Mouse (Mus musculus): ENCODE measurements around the gene Bag6. TPM values are rescaled to one million over a fixed set of nuclear protein-coding genes. Genes with fewer than 3 reads are reported as not detected.

Gene Bag6
- polyA plus RNA-seq, 1 experiment from 2014 or later: 37.5 TPM

- Histone ChIP-seq H3K27me3 (ENCODE audit: control insufficient read depth, insufficient read depth, low read length) (no peaks in the 10 kb centered on the region), H3K9me3 (replicated peaks; ENCODE audit: control insufficient read depth, low read length) (no peaks in the 10 kb centered on the region), H3K9ac (ENCODE audit: low read length) (no peak overlapping the region), H3K36me3 (ENCODE audit: control insufficient read depth, insufficient read depth) (no peaks in the 10 kb centered on the region), H3K27ac (ENCODE audit: low read length) (no peak overlapping the region), H3K4me1 (ENCODE audit: control insufficient read depth, insufficient read depth, low read length) (no peaks in the 10 kb centered on the region), H3K4me3 (ENCODE audit: low read length) (no peak overlapping the region), H3K4me2 (ENCODE audit: low read depth, low read length) (no peak overlapping the region)
- ATAC-seq (replicated peaks; ENCODE audit: extremely low read depth, insufficient read depth, low FRiP score): no peak
- 77% methylated on average over 5 of the region's 5 CpGs for WGBS
Measured at GRCm38 (mm10) chr17:35180093-35180492, 45.1 kb downstream of the Bag6 start.

GRCm38 (mm10) chr17:35185639-35186611 is 50.9 kb downstream of the Bag6 start:
- no peaks in the 10 kb centered on the region for H3K4me1 ChIP-seq (ENCODE audit: control insufficient read depth, insufficient read depth, low read length)
- H3K27ac ChIP-seq (ENCODE audit: low read length): peak overlapping the region; percentile 11
- peak overlapping the region; percentile 65 for H3K4me2 ChIP-seq (ENCODE audit: low read depth, low read length)
- H3K36me3 ChIP-seq (ENCODE audit: control insufficient read depth, insufficient read depth): no peaks in the 10 kb centered on the region
- no peaks in the 10 kb centered on the region for H3K27me3 ChIP-seq (ENCODE audit: control insufficient read depth, insufficient read depth, low read length)
- peak; percentile 49; the same call in 1 of the 2 replicates for ATAC-seq (replicated peaks; ENCODE audit: extremely low read depth, insufficient read depth, low FRiP score)
- 2% methylated on average over 18 of the region's 18 CpGs for WGBS
- peak overlapping the region; percentile 57 for H3K4me3 ChIP-seq (ENCODE audit: low read length)
- no peaks in the 10 kb centered on the region for H3K9me3 ChIP-seq (replicated peaks; ENCODE audit: control insufficient read depth, low read length)
- H3K9ac ChIP-seq (ENCODE audit: low read length): peak overlapping the region; percentile 63

- Histone ChIP-seq H3K27ac (ENCODE audit: low read length) (peak overlapping the region; percentile 11), H3K36me3 (ENCODE audit: control insufficient read depth, insufficient read depth) (no peaks in the 10 kb centered on the region), H3K9ac (ENCODE audit: low read length) (peak overlapping the region; percentile 63), H3K9me3 (replicated peaks; ENCODE audit: control insufficient read depth, low read length) (no peaks in the 10 kb centered on the region), H3K4me3 (ENCODE audit: low read length) (peak overlapping the region; percentile 57), H3K4me2 (ENCODE audit: low read depth, low read length) (peak overlapping the region; percentile 65), H3K4me1 (ENCODE audit: control insufficient read depth, insufficient read depth, low read length) (no peaks in the 10 kb centered on the region), H3K27me3 (ENCODE audit: control insufficient read depth, insufficient read depth, low read length) (no peaks in the 10 kb centered on the region)
- WGBS: 4% methylated on average over 4 of the region's 4 CpGs
- 0 out of 2 replicates have a peak, but pooled peaks have one; percentile 8 for ATAC-seq (replicated peaks; ENCODE audit: extremely low read depth, insufficient read depth, low FRiP score)
Measured at GRCm38 (mm10) chr17:35186681-35187080, 51.7 kb downstream of the Bag6 start.

DNA sequence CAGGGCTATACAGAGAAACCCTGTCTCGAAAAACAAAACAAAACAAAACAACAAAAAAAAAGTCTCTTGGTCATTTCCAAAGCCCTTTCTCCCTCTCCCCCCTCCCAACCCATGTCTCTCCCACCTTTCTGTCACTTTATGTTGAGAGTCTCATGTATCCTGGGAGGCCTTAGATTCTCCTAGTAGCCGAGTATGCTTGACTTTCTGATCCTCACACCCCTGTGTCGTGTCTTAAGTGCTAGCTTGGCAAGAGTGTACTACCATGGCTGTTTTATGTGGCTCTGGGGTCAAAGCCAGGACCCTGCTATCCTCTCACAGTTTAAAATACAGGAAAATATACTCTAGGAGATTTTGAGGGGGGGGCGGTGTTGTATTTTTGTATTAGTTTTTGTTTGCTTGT is 52.4 kb downstream of the Bag6 start:
- Histone ChIP-seq H3K4me1 (ENCODE audit: control insufficient read depth, insufficient read depth, low read length) (no peaks in the 10 kb centered on the region), H3K27ac (ENCODE audit: low read length) (0 out of 2 replicates have a peak overlapping the region, but pooled peaks have one; percentile 24), H3K4me2 (ENCODE audit: low read depth, low read length) (no peak overlapping the region), H3K4me3 (ENCODE audit: low read length) (no peak overlapping the region), H3K9me3 (replicated peaks; ENCODE audit: control insufficient read depth, low read length) (no peaks in the 10 kb centered on the region), H3K27me3 (ENCODE audit: control insufficient read depth, insufficient read depth, low read length) (no peaks in the 10 kb centered on the region), H3K36me3 (ENCODE audit: control insufficient read depth, insufficient read depth) (no peaks in the 10 kb centered on the region), H3K9ac (ENCODE audit: low read length) (no peak overlapping the region)
- WGBS: 74% methylated on average over 4 of the region's 4 CpGs
- no peak for ATAC-seq (replicated peaks; ENCODE audit: extremely low read depth, insufficient read depth, low FRiP score)

GRCm38 (mm10) chr17:35187959-35188610 is 53.1 kb downstream of the Bag6 start, which contains the start of gene Lst1:
TSS of gene Lst1 (minus strand) at chr17:35188439.
- H3K4me1 ChIP-seq (ENCODE audit: control insufficient read depth, insufficient read depth, low read length): no peaks in the 10 kb centered on the region
- WGBS: 67% methylated on average over 7 of the region's 7 CpGs
- no peaks in the 10 kb centered on the region for H3K27me3 ChIP-seq (ENCODE audit: control insufficient read depth, insufficient read depth, low read length)
- H3K4me2 ChIP-seq (ENCODE audit: low read depth, low read length): no peak within 1 kb of the TSS
- no peak within 1 kb of the TSS for H3K4me3 ChIP-seq (ENCODE audit: low read length)
- no peaks in the 10 kb centered on the region for H3K36me3 ChIP-seq (ENCODE audit: control insufficient read depth, insufficient read depth)
- H3K27ac ChIP-seq (ENCODE audit: low read length): peak within 1 kb of the TSS; percentile 40
- H3K9me3 ChIP-seq (replicated peaks; ENCODE audit: control insufficient read depth, low read length): no peaks in the 10 kb centered on the region
- no peak for ATAC-seq (replicated peaks; ENCODE audit: extremely low read depth, insufficient read depth, low FRiP score)
- no peak within 1 kb of the TSS for H3K9ac ChIP-seq (ENCODE audit: low read length)

DNA sequence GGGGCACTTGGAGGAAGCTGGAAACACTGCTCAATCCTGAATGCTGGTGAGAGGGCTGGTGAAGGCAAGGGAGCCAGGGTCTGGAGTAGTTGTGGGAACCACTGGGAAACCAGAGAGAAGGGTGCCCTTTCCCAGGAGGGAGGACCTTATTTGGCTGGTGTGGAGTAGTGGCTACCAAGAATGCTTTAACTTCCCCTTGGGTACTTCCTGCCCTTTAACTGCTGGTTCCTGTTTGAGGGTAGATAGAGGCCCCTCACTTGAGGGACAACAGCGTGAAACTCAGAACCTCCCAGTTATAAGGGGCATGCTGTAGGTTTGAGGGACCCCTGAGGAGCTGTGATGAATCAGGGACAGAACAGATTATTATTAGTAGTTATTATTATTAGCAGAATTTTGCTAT is 54.2 kb downstream of the Bag6 start:
- no peak for ATAC-seq (replicated peaks; ENCODE audit: extremely low read depth, insufficient read depth, low FRiP score)
- peak overlapping the region; percentile 24; the same call in 1 of the 2 replicates for H3K27ac ChIP-seq (ENCODE audit: low read length)

GRCm38 (mm10) chr17:35190096-35190495 is 55.1 kb downstream of the Bag6 start:
- WGBS: 56% methylated on average over 4 of the region's 4 CpGs
- peaks cover 6% of the 10 kb centered on the region for H3K27me3 ChIP-seq (ENCODE audit: control insufficient read depth, insufficient read depth, low read length)
- no peak overlapping the region for H3K9ac ChIP-seq (ENCODE audit: low read length)
- no peak for ATAC-seq (replicated peaks; ENCODE audit: extremely low read depth, insufficient read depth, low FRiP score)
- no peak overlapping the region for H3K4me2 ChIP-seq (ENCODE audit: low read depth, low read length)
- no peaks in the 10 kb centered on the region for H3K9me3 ChIP-seq (replicated peaks; ENCODE audit: control insufficient read depth, low read length)
- no peaks in the 10 kb centered on the region for H3K36me3 ChIP-seq (ENCODE audit: control insufficient read depth, insufficient read depth)
- peaks cover under 1% of the 10 kb centered on the region for H3K4me1 ChIP-seq (ENCODE audit: control insufficient read depth, insufficient read depth, low read length)
- no peak overlapping the region for H3K4me3 ChIP-seq (ENCODE audit: low read length)
- peak overlapping the region; percentile 8; the same call in 1 of the 2 replicates for H3K27ac ChIP-seq (ENCODE audit: low read length)

More for the DNA sequence above, 54.2 kb downstream of the Bag6 start:
- Histone ChIP-seq H3K27me3 (ENCODE audit: control insufficient read depth, insufficient read depth, low read length) (0 out of 2 replicates have a peak, but pooled peaks cover 2% of the 10 kb centered on the region), H3K4me3 (ENCODE audit: low read length) (no peak overlapping the region), H3K4me1 (ENCODE audit: control insufficient read depth, insufficient read depth, low read length) (no peaks in the 10 kb centered on the region), H3K9me3 (replicated peaks; ENCODE audit: control insufficient read depth, low read length) (no peaks in the 10 kb centered on the region), H3K36me3 (ENCODE audit: control insufficient read depth, insufficient read depth) (no peaks in the 10 kb centered on the region), H3K9ac (ENCODE audit: low read length) (no peak overlapping the region), H3K4me2 (ENCODE audit: low read depth, low read length) (no peak overlapping the region)
- 41% methylated on average over 1 of the region's 1 CpGs for WGBS

GRCm38 (mm10) chr17:35191723-35192122 is 56.7 kb downstream of the Bag6 start:
- no peaks in the 10 kb centered on the region for H3K36me3 ChIP-seq (ENCODE audit: control insufficient read depth, insufficient read depth)

GRCm38 (mm10) chr17:35192924-35193323 is 57.9 kb downstream of the Bag6 start:
- 78% methylated on average over 5 of the region's 5 CpGs for WGBS
- Histone ChIP-seq H3K4me3 (ENCODE audit: low read length) (no peak overlapping the region), H3K4me2 (ENCODE audit: low read depth, low read length) (no peak overlapping the region), H3K36me3 (ENCODE audit: control insufficient read depth, insufficient read depth) (no peaks in the 10 kb centered on the region), H3K9ac (ENCODE audit: low read length) (no peak overlapping the region), H3K9me3 (replicated peaks; ENCODE audit: control insufficient read depth, low read length) (no peaks in the 10 kb centered on the region), H3K27me3 (ENCODE audit: control insufficient read depth, insufficient read depth, low read length) (peaks cover 18% of the 10 kb centered on the region), H3K4me1 (ENCODE audit: control insufficient read depth, insufficient read depth, low read length) (peaks cover 10% of the 10 kb centered on the region), H3K27ac (ENCODE audit: low read length) (no peak overlapping the region)
- ATAC-seq (replicated peaks; ENCODE audit: extremely low read depth, insufficient read depth, low FRiP score): no peak

More at GRCm38 (mm10) chr17:35191723-35192122, 56.7 kb downstream of the Bag6 start:
- no peak for ATAC-seq (replicated peaks; ENCODE audit: extremely low read depth, insufficient read depth, low FRiP score)
- H3K4me1 ChIP-seq (ENCODE audit: control insufficient read depth, insufficient read depth, low read length): peaks cover 10% of the 10 kb centered on the region
- 46% methylated on average over 2 of the region's 2 CpGs for WGBS
- peaks cover 14% of the 10 kb centered on the region for H3K27me3 ChIP-seq (ENCODE audit: control insufficient read depth, insufficient read depth, low read length)
- no peak overlapping the region for H3K4me3 ChIP-seq (ENCODE audit: low read length)
- no peak overlapping the region for H3K9ac ChIP-seq (ENCODE audit: low read length)
- H3K27ac ChIP-seq (ENCODE audit: low read length): no peak overlapping the region
- H3K9me3 ChIP-seq (replicated peaks; ENCODE audit: control insufficient read depth, low read length): no peaks in the 10 kb centered on the region
- H3K4me2 ChIP-seq (ENCODE audit: low read depth, low read length): no peak overlapping the region
